Mouse (Mus musculus): ENCODE results near the gene Igfbp1. TPM values are rescaled to one million over a fixed set of nuclear protein-coding genes. Genes with fewer than 3 reads are reported as not detected.

Gene Igfbp1
- polyA plus RNA-seq, 1 experiment = not detected

- no peak for TF ChIP-seq GATA1 (IDR thresholded peaks at IDR 0.05; ENCODE audit: low read length)
Measured at GRCm38 (mm10) chr11:7238546-7238945, 41.0 kb downstream of the Igfbp1 start.

DNA sequence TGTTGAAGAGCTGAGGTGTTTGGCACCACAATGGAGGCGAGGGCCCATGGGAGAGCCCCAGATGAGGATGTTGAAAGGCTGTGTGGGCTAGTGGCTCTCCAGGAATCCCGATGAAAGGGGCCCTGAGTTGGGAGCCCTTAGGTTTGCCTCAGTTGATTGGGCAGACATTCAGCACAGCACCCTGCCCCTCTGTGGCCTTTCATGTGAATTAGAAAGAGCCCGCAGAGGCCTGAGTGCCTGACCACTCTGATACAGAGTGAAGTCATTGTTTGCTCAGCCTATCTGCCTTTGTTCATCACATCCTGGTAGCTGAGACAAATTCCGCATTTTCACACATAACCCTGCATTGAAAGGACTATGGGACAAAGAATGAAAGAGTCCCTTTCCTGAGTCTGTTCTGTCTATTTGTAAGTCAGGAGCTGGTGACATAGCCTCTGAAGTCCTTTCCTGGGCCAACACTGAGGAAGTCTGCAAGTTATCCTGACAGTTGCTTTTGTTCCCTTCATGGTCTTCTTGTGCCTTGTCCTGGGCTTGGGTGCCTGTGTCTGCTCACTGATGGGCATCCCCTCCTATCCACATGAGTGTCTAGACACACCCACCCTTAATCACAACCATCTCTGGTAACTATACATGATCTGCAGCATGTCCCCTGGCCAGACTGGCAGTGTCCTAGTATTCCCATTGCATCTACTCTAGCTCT, 41.6 kb downstream of the Igfbp1 start:
- no peak for TF ChIP-seq GATA1 (IDR thresholded peaks at IDR 0.05; ENCODE audit: low read length)

GRCm38 (mm10) chr11:7244782-7245181, 47.2 kb downstream of the Igfbp1 start:
- no peak for TF ChIP-seq GATA1 (IDR thresholded peaks at IDR 0.05; ENCODE audit: low read length)

DNA sequence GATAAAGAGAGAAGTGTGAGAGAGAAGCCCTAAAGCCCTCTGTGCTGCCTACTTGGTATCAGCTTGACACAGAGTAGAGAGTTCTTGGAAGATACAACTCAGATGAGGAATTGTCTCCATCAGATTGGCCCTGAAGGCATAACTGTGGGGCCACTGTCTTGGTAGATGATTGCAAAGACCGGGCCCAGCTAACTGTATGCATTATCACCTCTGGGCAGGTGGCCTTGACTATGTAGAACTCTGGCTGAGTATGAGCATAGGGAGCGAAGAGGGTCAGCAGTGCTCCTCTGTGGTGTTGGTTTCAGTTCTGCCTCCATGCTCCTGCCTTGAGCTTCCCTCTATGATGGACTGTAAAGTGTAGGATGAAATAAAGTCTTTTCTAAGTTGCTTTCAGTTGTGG, 52.8 kb downstream of the Igfbp1 start:
- no peak for TF ChIP-seq GATA1 (IDR thresholded peaks at IDR 0.05; ENCODE audit: low read length)

- TF ChIP-seq GATA1 (IDR thresholded peaks at IDR 0.05; ENCODE audit: low read length) = no peak
Measured at GRCm38 (mm10) chr11:7250870-7251269, 53.3 kb downstream of the Igfbp1 start.

Other genes starting within 250 kb of the Igfbp1 start
- not detected in 2 replicates for gene Adcy1, start 134.3 kb upstream of the Igfbp1 start, polyA plus RNA-seq (2012)
- not detected in 2 replicates for gene Gm11985, start 9.2 kb upstream of the Igfbp1 start, polyA plus RNA-seq (2012)
- not detected in 2 replicates for gene Igfbp3, start 16.1 kb downstream of the Igfbp1 start, polyA plus RNA-seq (2012)